Mouse (Mus musculus): ENCODE results near the gene Sav1. TPM values are rescaled to one million over a fixed set of nuclear protein-coding genes. Genes with fewer than 3 reads are reported as not detected.

Sav1 gene
- polyA plus RNA-seq, 1 experiment from 2014 or later, result 7.3 TPM

Other genes starting within 250 kb of the Sav1 start
- 0.54 and 1.1 TPM in 2 replicates for gene Cdkl1, start 195.7 kb downstream of the Sav1 start, polyA plus RNA-seq (2016; fragmentation: Nextera tagmentation; extraction: Ambion mirVana)
- gene Atl1, start 94.4 kb downstream of the Sav1 start, polyA plus RNA-seq (2016; fragmentation: Nextera tagmentation; extraction: Ambion mirVana), result 75.0 and 78.6 TPM in 2 replicates
- gene Map4k5, start 93.8 kb downstream of the Sav1 start, polyA plus RNA-seq (2016; fragmentation: Nextera tagmentation; extraction: Ambion mirVana), result 33.4 and 37.2 TPM in 2 replicates
- 16.5 and 17.2 TPM in 2 replicates for gene Nin, start 126.7 kb upstream of the Sav1 start, polyA plus RNA-seq (2016; fragmentation: Nextera tagmentation; extraction: Ambion mirVana)
- gene Abhd12b, start 167.1 kb upstream of the Sav1 start, polyA plus RNA-seq (2016; fragmentation: Nextera tagmentation; extraction: Ambion mirVana), result 0.25 TPM in 1 of 2 replicates, not detected in the other
- gene Pygl, start 244.5 kb upstream of the Sav1 start, polyA plus RNA-seq (2016; fragmentation: Nextera tagmentation; extraction: Ambion mirVana), result 6.0 and 6.7 TPM in 2 replicates

Data from midbrain, embryonic 12.5 days (tissue).